Mouse (Mus musculus): ENCODE data around the gene Runx2. TPM values are rescaled to one million over a fixed set of nuclear protein-coding genes. Genes with fewer than 3 reads are reported as not detected.

Runx2 gene
- total RNA-seq (2023; ENCODE audit: inconsistent age), result 0.63 to 1.6 TPM (median 1.00 TPM) in 4 replicates

GRCm38 (mm10) chr17:44814508-44815175, at the start of gene Runx2:
TSS of gene Runx2 (minus strand) at chr17:44814797.

GRCm38 (mm10) chr17:44776738-44777270, 37.8 kb downstream of the Runx2 start, which contains the start of gene Supt3:
TSS of gene Supt3 (plus strand) at chr17:44777152.

Other genes with a start within 250 kb of the Runx2 start
- 10.7 to 13.6 TPM (median 11.2 TPM) in 4 replicates for gene Supt3, start 37.6 kb downstream of the Runx2 start, total RNA-seq (2023; ENCODE audit: inconsistent age)